Mouse (Mus musculus) neural tube, embryonic 15.5 days (tissue): ENCODE measurements around the gene Pip5k1c. TPM values are rescaled to one million over a fixed set of nuclear protein-coding genes. Genes with fewer than 3 reads are reported as not detected.

Experiments
- ATAC-seq: fragments of 200-750 bp; cut with Nextera tagmentation; 2 replicates; pipeline ENCODE4 v1.8.0; 2017; ENCODE audit warnings: mild to moderate bottlenecking, moderate TSS enrichment, moderate library complexity; ENCODE audit not compliant: low FRiP score
- H3K27ac ChIP-seq: fragments of 300-500 bp; sonication (generic); replicated peaks from 2 replicates; pipeline ENCODE4 v1.5.1; 2015; ENCODE audit warnings: mild to moderate bottlenecking, inconsistent platforms
- H3K27me3 ChIP-seq: fragments of 300-500 bp; sonication (generic); replicated peaks from 2 replicates; pipeline ENCODE4 v1.6.1; 2015; ENCODE audit warnings: inconsistent platforms
- H3K36me3 ChIP-seq: fragments of 300-500 bp; sonication (generic); 2 replicates; pipeline ENCODE4 v1.6.1; 2015; ENCODE audit warnings: inconsistent platforms
- H3K4me1 ChIP-seq: fragments of 300-500 bp; sonication (generic); 2 replicates; pipeline ENCODE4 v1.6.1; 2015; ENCODE audit warnings: inconsistent platforms
- H3K4me2 ChIP-seq: fragments of 300-500 bp; sonication (generic); 2 replicates; pipeline ENCODE4 v1.6.1; 2015; ENCODE audit warnings: inconsistent platforms, mild to moderate bottlenecking, moderate library complexity
- H3K4me3 ChIP-seq: fragments of 300-500 bp; sonication (generic); replicated peaks from 2 replicates; pipeline ENCODE4 v1.5.1; 2015; ENCODE audit warnings: mild to moderate bottlenecking, inconsistent platforms
- H3K9ac ChIP-seq: fragments of 300-500 bp; sonication (generic); replicated peaks from 2 replicates; pipeline ENCODE4 v1.6.1; 2015; ENCODE audit warnings: mild to moderate bottlenecking, inconsistent platforms
- H3K9me3 ChIP-seq: fragments of 300-500 bp; sonication (generic); replicated peaks from 2 replicates; pipeline ENCODE4 v1.6.1; 2016; ENCODE audit warnings: inconsistent platforms
- WGBS: fragments of 180-500 bp; shearing (Covaris S2); methylation state at CpG from one replicate; pipeline ENCODE4 v1.1.7; 2015; ENCODE audit warnings: mixed read lengths; 5-methylcytosine and 5-hydroxymethylcytosine counted together
- polyA plus RNA-seq: library from polyadenylated mRNA; unstranded; fragments of >200 nt; fragmentation: Nextera tagmentation; extraction: Ambion mirVana; gene quantifications from 2 replicates; pipeline ENCODE4 v1.2.1, GENCODE M21; 2015

Gene Pip5k1c
- 116 and 124 TPM in 2 replicates for polyA plus RNA-seq

DNA sequence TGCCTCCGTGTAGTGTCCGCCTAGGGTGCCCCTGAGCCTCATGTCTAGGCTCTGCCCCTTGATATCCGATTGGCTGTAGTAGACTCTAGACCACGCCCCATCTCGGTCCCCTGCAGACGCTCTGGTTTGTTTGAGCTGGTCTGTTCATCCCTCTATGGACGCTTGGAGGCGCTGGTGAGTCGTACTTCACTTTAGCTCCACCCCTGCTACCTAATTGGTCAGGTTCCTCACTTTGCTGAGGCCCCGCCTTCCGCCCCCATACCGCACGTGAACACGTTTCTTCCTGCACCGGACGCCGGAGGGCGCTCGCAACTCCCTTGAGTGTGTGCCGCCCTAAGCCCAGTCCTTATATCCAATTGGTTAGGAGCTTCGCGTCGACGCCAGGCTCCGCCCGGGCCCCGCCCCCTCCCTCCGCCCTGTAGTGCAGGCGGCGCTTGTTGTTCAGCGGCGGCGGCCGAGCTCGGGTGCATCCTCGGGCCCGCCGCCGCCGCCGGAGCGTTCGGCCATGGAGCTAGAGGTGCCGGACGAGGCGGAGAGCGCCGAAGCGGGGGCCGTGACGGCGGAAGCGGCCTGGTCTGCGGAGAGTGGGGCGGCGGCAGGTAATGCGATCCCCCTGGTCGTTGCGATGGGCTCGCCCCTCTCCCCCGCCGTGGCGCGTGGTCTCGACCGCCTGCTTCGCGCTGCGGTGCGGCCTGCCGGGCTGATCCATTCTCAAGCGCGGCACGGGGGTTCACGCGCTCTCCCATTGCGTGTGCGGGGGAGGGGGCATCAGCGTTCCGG is at the start of gene Pip5k1c:
TSS of gene Pip5k1c (plus strand) at position 410 of the 780 bp plus-strand sequence.
- H3K27me3 ChIP-seq, result peaks cover 27% of the 10 kb centered on the region
- H3K36me3 ChIP-seq, result no peaks in the 10 kb centered on the region
- H3K9ac ChIP-seq, result peak within 1 kb of the TSS; percentile 91
- peak; percentile 94 for ATAC-seq
- peak within 1 kb of the TSS; percentile 95 for H3K4me2 ChIP-seq
- H3K4me1 ChIP-seq, result peaks cover 51% of the 10 kb centered on the region
- WGBS, result under 1% methylated on average over 80 of the region's 80 CpGs
- peak within 1 kb of the TSS; percentile 90 for H3K4me3 ChIP-seq
- H3K9me3 ChIP-seq, result no peaks in the 10 kb centered on the region
- peak within 1 kb of the TSS; percentile 88 for H3K27ac ChIP-seq

DNA sequence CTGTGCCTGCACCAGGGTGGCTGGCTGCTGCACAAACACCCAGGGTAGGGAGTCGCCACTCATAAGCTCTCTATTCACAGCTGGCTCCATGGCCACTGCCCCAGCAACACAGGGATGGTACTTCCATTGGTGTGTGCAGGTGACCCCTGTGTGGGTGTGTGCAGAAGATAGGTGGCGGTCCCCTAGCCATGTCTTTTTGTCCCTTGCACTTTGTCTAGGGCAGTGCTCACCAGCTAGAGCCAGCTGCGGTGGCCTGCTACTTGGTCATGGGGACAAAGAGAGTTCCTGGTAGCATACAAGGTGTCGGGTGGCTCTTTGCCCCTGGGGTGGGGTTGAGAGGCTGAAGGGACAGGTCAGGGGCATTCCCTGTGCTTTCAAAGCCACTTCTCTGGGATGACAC is 48.6 kb upstream of the Pip5k1c start:
- Histone ChIP-seq H3K27me3 (peaks cover 22% of the 10 kb centered on the region), H3K4me1 (peaks cover 12% of the 10 kb centered on the region), H3K9ac (no peak overlapping the region), H3K4me3 (no peak overlapping the region), H3K9me3 (no peaks in the 10 kb centered on the region), H3K27ac (no peak overlapping the region), H3K4me2 (no peak overlapping the region), H3K36me3 (peaks cover 20% of the 10 kb centered on the region; the same call in 1 of the 2 replicates)
- WGBS, result 79% methylated on average over 4 of the region's 4 CpGs
- no peak for ATAC-seq

- Histone ChIP-seq H3K9ac (no peak overlapping the region), H3K4me1 (peaks cover 12% of the 10 kb centered on the region), H3K27ac (no peak overlapping the region), H3K36me3 (peaks cover 21% of the 10 kb centered on the region; the same call in 1 of the 2 replicates), H3K27me3 (peaks cover 18% of the 10 kb centered on the region), H3K9me3 (no peaks in the 10 kb centered on the region), H3K4me2 (no peak overlapping the region), H3K4me3 (no peak overlapping the region)
- WGBS, result 11% methylated on average over 17 of the region's 17 CpGs
- peak; percentile 51 for ATAC-seq
Measured at GRCm38 (mm10) chr10:81244595-81244994, 48.2 kb upstream of the Pip5k1c start.

DNA sequence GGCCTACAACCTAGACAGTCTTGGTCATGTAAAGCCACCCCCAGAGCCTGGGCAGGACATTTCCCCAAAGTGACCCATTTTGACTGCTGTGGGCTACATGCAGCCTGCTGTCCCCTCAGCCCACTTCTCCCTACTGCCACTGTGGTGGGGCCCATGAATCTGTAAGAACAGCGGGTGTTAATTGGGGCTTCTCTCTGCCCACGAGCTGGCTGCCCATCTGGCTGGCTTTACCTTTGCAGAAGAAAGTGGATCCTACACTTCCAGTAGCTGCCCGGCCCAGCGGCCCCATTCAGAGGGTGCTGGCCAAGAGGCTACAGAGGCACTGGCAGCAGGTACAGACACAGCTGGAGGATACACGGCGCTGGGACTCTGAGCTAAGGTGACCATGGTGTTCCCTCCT is 47.6 kb upstream of the Pip5k1c start:
- H3K4me2 ChIP-seq, result no peak overlapping the region
- H3K9me3 ChIP-seq, result no peaks in the 10 kb centered on the region
- H3K9ac ChIP-seq, result no peak overlapping the region
- no peak overlapping the region for H3K4me3 ChIP-seq
- H3K4me1 ChIP-seq, result peaks cover 8% of the 10 kb centered on the region
- peaks cover 12% of the 10 kb centered on the region for H3K27me3 ChIP-seq
- peaks cover 26% of the 10 kb centered on the region; the same call in 1 of the 2 replicates for H3K36me3 ChIP-seq
- WGBS, result 85% methylated on average over 6 of the region's 6 CpGs
- ATAC-seq, result no peak
- no peak overlapping the region for H3K27ac ChIP-seq

- H3K9ac ChIP-seq, result no peak overlapping the region
- ATAC-seq, result no peak
- peaks cover 13% of the 10 kb centered on the region for H3K27me3 ChIP-seq
- 93% methylated on average over 2 of the region's 2 CpGs for WGBS
- no peak overlapping the region for H3K4me3 ChIP-seq
- peaks cover 23% of the 10 kb centered on the region; the same call in 1 of the 2 replicates for H3K36me3 ChIP-seq
- no peak overlapping the region for H3K4me2 ChIP-seq
- no peak overlapping the region for H3K27ac ChIP-seq
- no peaks in the 10 kb centered on the region for H3K9me3 ChIP-seq
- H3K4me1 ChIP-seq, result peaks cover 21% of the 10 kb centered on the region
Measured at GRCm38 (mm10) chr10:81247804-81248203, 45.0 kb upstream of the Pip5k1c start.

DNA sequence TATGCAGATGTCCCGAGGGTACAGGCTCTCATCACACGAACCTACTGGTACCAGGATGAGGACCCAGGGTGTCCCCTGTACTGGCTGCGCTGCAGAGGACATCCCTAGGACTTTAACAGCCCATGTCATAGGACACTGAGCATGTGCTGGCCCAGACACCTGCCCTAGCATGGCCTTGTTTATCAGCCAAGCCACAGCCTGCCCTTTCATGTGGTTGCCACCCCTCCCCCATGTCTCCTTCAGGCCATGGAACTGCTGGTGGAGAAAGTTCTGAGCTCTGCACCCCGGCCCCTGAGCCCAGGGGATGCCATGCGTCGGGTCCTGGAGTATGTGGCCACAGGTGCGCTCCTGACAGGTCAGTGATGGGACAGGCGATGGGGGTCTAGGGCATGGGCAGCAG is 43.3 kb upstream of the Pip5k1c start:
- ATAC-seq, result no peak
- 85% methylated on average over 8 of the region's 8 CpGs for WGBS
- H3K9me3 ChIP-seq, result no peaks in the 10 kb centered on the region
- peaks cover 23% of the 10 kb centered on the region for H3K4me1 ChIP-seq
- peaks cover 21% of the 10 kb centered on the region; the same call in 1 of the 2 replicates for H3K36me3 ChIP-seq
- H3K27ac ChIP-seq, result no peak overlapping the region
- H3K27me3 ChIP-seq, result peaks cover 13% of the 10 kb centered on the region
- no peak overlapping the region for H3K9ac ChIP-seq
- H3K4me3 ChIP-seq, result no peak overlapping the region
- no peak overlapping the region for H3K4me2 ChIP-seq

GRCm38 (mm10) chr10:81252424-81253419 is 40.0 kb upstream of the Pip5k1c start, which contains the start of gene Matk:
Gene Matk, plus strand, starts transcription at chr10:81252935.
- Histone ChIP-seq H3K9ac (peak within 1 kb of the TSS; percentile 49), H3K9me3 (no peaks in the 10 kb centered on the region), H3K27ac (peak within 1 kb of the TSS; percentile 70), H3K4me2 (peak within 1 kb of the TSS; percentile 70), H3K4me1 (peaks cover 25% of the 10 kb centered on the region), H3K27me3 (peaks cover 28% of the 10 kb centered on the region), H3K36me3 (peaks cover 16% of the 10 kb centered on the region; the same call in 1 of the 2 replicates), H3K4me3 (peak within 1 kb of the TSS; percentile 38)
- peak; percentile 84 for ATAC-seq
- WGBS, result 7% methylated on average over 44 of the region's 44 CpGs

DNA sequence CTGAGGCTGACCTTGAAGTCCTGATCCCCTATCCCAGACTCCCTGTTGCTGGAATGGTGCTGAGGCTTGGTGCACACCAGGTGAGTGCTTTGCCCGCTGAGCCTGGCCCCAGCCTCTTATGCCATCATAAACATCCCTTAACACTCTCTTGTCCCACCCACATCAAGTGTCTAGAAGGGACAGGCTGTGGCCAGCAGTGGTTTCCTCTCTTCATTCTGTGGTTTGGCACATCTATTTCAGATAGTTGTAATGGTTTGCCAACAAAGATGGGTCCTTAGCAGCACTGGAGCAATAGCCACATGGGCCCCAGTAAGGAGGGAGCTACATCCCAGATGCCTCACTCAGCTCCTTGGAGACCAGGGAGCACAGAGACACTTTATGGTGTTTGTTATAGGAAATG is 37.9 kb upstream of the Pip5k1c start:
- no peak overlapping the region for H3K27ac ChIP-seq
- H3K9me3 ChIP-seq, result no peaks in the 10 kb centered on the region
- H3K9ac ChIP-seq, result no peak overlapping the region
- 0 out of 2 replicates have a peak, but pooled peaks cover 3% of the 10 kb centered on the region for H3K36me3 ChIP-seq
- no peak overlapping the region for H3K4me3 ChIP-seq
- H3K4me1 ChIP-seq, result peaks cover 43% of the 10 kb centered on the region
- H3K27me3 ChIP-seq, result peaks cover 48% of the 10 kb centered on the region
- 48% methylated on average over 1 of the region's 1 CpGs for WGBS
- no peak for ATAC-seq
- H3K4me2 ChIP-seq, result no peak overlapping the region

DNA sequence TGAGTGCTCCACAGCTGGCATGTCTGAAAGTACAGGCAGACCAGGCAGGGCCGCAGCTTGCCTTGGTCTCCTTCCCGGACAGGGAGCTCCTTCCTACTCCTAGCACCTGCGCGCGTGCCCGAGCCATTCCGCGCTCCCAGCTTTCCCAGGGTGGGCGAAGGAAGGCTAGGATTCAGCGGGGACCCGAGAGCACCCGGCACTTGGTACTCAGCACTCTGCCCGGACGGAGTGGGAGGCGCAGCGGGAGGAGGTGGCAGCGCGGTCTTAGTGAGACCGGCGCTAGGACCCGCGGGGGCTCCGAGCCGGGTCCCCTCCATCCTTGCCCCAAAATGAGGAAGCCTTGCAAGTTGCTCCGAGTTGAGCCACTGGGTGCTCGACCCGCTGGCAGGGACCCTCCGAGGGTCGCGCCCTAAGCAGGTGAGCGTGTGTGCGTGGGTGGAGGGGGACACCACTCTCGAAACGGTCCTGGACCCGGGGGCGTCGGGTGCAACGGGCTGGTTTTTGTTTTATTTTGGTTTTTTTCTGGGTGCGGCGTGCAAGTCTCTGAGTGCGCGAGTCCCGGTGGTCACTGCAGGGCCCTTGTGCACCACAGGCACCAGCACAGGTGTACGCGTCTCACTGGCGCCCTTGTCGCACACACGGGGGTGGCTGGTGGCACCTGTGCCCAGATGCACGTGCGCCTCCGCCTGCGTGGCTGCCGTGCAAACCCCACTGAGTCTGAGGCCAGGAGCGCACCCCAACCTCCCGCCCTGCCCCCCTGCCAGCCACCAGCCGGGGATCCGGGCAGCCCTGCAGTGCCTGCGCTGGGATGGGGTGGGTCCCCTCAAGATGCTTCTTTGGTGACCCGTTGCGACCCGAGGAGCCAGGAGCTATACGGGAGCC is 35.4 kb upstream of the Pip5k1c start:
- H3K27ac ChIP-seq, result no peak overlapping the region
- no peaks in the 10 kb centered on the region for H3K9me3 ChIP-seq
- ATAC-seq, result peak; percentile 12; the same call in 1 of the 2 replicates
- peak overlapping the region; percentile 57 for H3K9ac ChIP-seq
- H3K4me1 ChIP-seq, result peaks cover 37% of the 10 kb centered on the region
- H3K36me3 ChIP-seq, result peaks cover 18% of the 10 kb centered on the region
- H3K4me3 ChIP-seq, result peak overlapping the region; percentile 54
- peak overlapping the region; percentile 93 for H3K4me2 ChIP-seq
- WGBS, result 1% methylated on average over 62 of the region's 62 CpGs
- peaks cover 37% of the 10 kb centered on the region for H3K27me3 ChIP-seq

- no peak overlapping the region for H3K27ac ChIP-seq
- peaks cover 28% of the 10 kb centered on the region for H3K4me1 ChIP-seq
- peaks cover 35% of the 10 kb centered on the region for H3K36me3 ChIP-seq
- ATAC-seq, result no peak
- peaks cover 37% of the 10 kb centered on the region for H3K27me3 ChIP-seq
- H3K9ac ChIP-seq, result 0 out of 2 replicates have a peak overlapping the region, but pooled peaks have one; percentile 17
- 0 out of 2 replicates have a peak overlapping the region, but pooled peaks have one; percentile 2 for H3K4me2 ChIP-seq
- H3K4me3 ChIP-seq, result no peak overlapping the region
- no peaks in the 10 kb centered on the region for H3K9me3 ChIP-seq
- 47% methylated on average over 21 of the region's 21 CpGs for WGBS
Measured at GRCm38 (mm10) chr10:81259225-81259884, 33.4 kb upstream of the Pip5k1c start.
